Comparison of ENCODE assay signal across 8 mouse cellular contexts in the genomic region with DNA sequence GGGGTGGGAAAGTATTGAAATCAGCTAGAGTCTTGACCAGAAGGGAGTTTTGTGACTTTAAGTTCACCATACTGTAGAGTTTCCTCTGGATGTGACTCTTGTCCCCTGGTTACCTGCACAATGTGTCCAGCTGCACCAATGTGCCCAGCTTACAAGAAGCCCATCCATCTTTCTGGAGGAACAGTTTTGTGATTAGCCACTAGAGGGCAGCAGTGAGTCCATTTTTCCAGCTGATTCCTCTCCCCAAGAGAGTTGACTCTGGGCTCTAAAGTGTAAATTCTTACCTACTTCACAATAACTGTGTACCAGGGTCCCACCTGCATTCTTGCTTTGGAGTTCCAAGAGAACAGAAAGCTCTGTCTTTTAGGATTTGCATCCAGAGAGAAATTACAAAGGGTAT.
DNase-seq lines count a peak whose midpoint lies in the region; ATAC-seq lines count a peak whose summit lies in the region.

No protein-coding gene starts in this region.

- no peaks in the 10 kb centered on the region for H3K9me3 ChIP-seq in liver, embryonic 12.5 days (replicated peaks)

- ATAC-seq in liver, embryonic 12.5 days, result no peak
- no peak for ATAC-seq in inflammation-experienced regulatory T-cells, adult 6 months

- H3K9ac ChIP-seq in liver, embryonic 12.5 days, result no peak overlapping the region

- H3K4me3 ChIP-seq in liver, embryonic 12.5 days, result no peak overlapping the region

- DNase-seq in liver, result peak; percentile 20
- DNase-seq in WW6 (ENCODE audit: low read depth, low spot score), result peak; percentile 40
- peak; percentile 67 for DNase-seq in cerebellum, adult 9-10 months
- peak; percentile 70 for DNase-seq in heart, postnatal 4 days
- peak; percentile 28 to 54 for DNase-seq in left cerebral cortex, postnatal 36 days (ENCODE audit: low spot score in 2 of 2)
- DNase-seq in right cerebral cortex, adult 18-20 months, result peak; percentile 38

- no peaks in the 10 kb centered on the region for H3K27me3 ChIP-seq in liver, embryonic 12.5 days (replicated peaks)

- H3K27ac ChIP-seq in liver, embryonic 12.5 days, result no peak overlapping the region

- no peaks in the 10 kb centered on the region for H3K4me1 ChIP-seq in liver, embryonic 12.5 days

- intact Hi-C loops in left cerebral cortex, postnatal 36 days (cut with DNase I), result loop anchor here (5.0 to 10.0 kb wide), 6 partner anchors 82 to 468 kb away; no protein-coding TSS in a partner anchor

- no peak overlapping the region for H3K4me2 ChIP-seq in liver, embryonic 12.5 days

- H3K36me3 ChIP-seq in liver, embryonic 12.5 days, result no peaks in the 10 kb centered on the region

Comparison
In these comparisons a context has a peak if more than half of its experiments do, and no peak if none do; other contexts are left out.
1. DNase-seq: peak in every context shown above with its lines; median percentile 70 in heart, postnatal 4 days; 67 in cerebellum, adult 9-10 months; 41 in left cerebral cortex, postnatal 36 days; 40 in WW6; 38 in right cerebral cortex, adult 18-20 months; 20 in liver.